Mouse (Mus musculus): ENCODE measurements around the gene Gtsf2. TPM values are rescaled to one million over a fixed set of nuclear protein-coding genes. Genes with fewer than 3 reads are reported as not detected.
"Not testable (repeated sequence)": the region's sequence is repeated elsewhere in the genome, so short reads cannot be mapped to it uniquely, and the experiment has no call there.

The Gtsf2 gene
- polyA plus RNA-seq, 1 experiment from 2014 or later, result not detected

DNA sequence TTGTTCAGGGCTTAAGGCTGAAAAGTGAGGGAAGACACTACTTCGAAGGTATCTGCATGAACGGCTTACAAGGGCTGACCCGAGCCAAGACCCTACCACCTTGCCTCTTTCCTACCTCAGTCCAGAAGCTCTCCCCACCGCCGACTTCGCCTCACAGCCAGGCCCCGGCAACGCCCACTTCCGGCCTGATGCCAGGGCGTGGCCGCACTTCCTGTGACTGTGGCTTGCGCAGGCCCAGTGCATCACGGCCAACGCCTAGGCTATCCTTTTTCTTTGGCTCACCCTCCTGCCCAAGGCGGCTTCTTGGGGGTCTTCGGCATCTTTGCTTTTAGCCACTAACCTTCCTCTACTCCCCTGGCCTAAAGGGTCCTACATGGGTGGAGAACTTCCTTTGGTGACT, 18.0 kb downstream of the Gtsf2 start, which contains the start of gene Gtsf1:
TSS of gene Gtsf1 (minus strand) at position 230 of the 400 bp plus-strand sequence.
- Histone ChIP-seq H3K4me3 (ENCODE audit: low read depth, low read length) (no peak within 1 kb of the TSS), H3K4me1 (replicated peaks; ENCODE audit: control insufficient read depth, insufficient read depth, low read length) (no peaks in the 10 kb centered on the region), H3K4me2 (ENCODE audit: low read length) (no peak within 1 kb of the TSS), H3K36me3 (ENCODE audit: control insufficient read depth, insufficient read depth, low read length) (no peaks in the 10 kb centered on the region), H3K27me3 (replicated peaks; ENCODE audit: control insufficient read depth, insufficient read depth, low read length) (no peaks in the 10 kb centered on the region), H3K9me3 (ENCODE audit: control insufficient read depth, low read length) (no peaks in the 10 kb centered on the region), H3K9ac (ENCODE audit: low read length) (no peak within 1 kb of the TSS), H3K27ac (ENCODE audit: low read depth) (no peak within 1 kb of the TSS)
- ATAC-seq (replicated peaks; ENCODE audit: low FRiP score, low TSS enrichment, low read depth), result no peak
- DNase-seq (ENCODE audit: low spot score), result no peak
- 91% methylated on average over 16 of the region's 16 CpGs for WGBS

DNA sequence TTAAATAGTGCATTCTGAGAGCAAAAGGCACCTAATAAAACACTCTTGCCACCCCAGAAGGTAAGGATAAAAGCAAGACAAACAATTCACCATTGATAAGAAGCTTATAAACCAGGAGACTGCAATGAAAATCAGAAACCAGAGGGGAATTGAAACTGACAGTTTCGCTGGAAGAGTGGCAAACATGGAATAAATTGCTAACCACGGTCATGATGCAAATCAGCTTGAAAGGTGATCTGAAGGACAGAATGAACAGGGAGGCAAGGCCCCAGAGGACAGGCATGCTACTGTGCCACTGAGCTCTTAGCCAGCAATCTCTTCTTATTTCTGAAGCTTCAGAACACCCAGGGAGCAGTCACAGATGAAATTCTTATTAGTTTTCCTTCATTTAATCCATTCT, 21.3 kb downstream of the Gtsf2 start:
- H3K27ac ChIP-seq (ENCODE audit: low read depth), result no peak overlapping the region
- ATAC-seq (replicated peaks; ENCODE audit: low FRiP score, low TSS enrichment, low read depth) (no peak), DNase-seq (ENCODE audit: low spot score) (no peak)
- no peak overlapping the region for H3K4me3 ChIP-seq (ENCODE audit: low read depth, low read length)
- H3K9ac ChIP-seq (ENCODE audit: low read length), result no peak overlapping the region
- no peak overlapping the region for H3K4me2 ChIP-seq (ENCODE audit: low read length)
- no peaks in the 10 kb centered on the region for H3K9me3 ChIP-seq (ENCODE audit: control insufficient read depth, low read length)
- no peaks in the 10 kb centered on the region for H3K36me3 ChIP-seq (ENCODE audit: control insufficient read depth, insufficient read depth, low read length)
- 48% methylated on average over 2 of the region's 2 CpGs for WGBS
- H3K4me1 ChIP-seq (replicated peaks; ENCODE audit: control insufficient read depth, insufficient read depth, low read length), result no peaks in the 10 kb centered on the region
- H3K27me3 ChIP-seq (replicated peaks; ENCODE audit: control insufficient read depth, insufficient read depth, low read length), result no peaks in the 10 kb centered on the region

DNA sequence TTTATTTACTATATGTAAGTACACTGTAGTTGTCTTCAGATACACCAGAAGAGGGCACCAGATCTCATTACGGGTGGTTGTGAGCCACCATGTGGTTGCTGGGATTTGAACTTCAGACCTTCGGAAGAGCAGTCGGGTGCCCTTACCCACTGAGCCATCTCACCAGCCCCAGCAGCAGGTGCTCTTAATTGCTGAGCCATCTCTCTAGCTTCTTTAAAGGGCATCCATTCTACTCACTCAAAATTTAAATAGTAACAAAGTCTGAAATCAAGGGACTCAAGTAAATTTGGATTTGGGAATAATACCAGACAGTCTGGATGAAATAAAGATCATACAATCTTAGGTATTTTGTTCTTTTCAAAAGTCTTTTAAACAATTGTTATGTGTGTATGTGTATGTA, 42.7 kb downstream of the Gtsf2 start:
- not testable (repeated sequence) for ATAC-seq (replicated peaks; ENCODE audit: low FRiP score, low TSS enrichment, low read depth); H3K36me3 ChIP-seq (ENCODE audit: control insufficient read depth, insufficient read depth, low read length); H3K4me1 ChIP-seq (replicated peaks; ENCODE audit: control insufficient read depth, insufficient read depth, low read length); H3K4me3 ChIP-seq (ENCODE audit: low read depth, low read length); H3K9ac ChIP-seq (ENCODE audit: low read length); H3K4me2 ChIP-seq (ENCODE audit: low read length); H3K9me3 ChIP-seq (ENCODE audit: control insufficient read depth, low read length); H3K27ac ChIP-seq (ENCODE audit: low read depth); H3K27me3 ChIP-seq (replicated peaks; ENCODE audit: control insufficient read depth, insufficient read depth, low read length); DNase-seq (ENCODE audit: low spot score)
- WGBS, result 89% methylated on average over 2 of the region's 3 CpGs

DNA sequence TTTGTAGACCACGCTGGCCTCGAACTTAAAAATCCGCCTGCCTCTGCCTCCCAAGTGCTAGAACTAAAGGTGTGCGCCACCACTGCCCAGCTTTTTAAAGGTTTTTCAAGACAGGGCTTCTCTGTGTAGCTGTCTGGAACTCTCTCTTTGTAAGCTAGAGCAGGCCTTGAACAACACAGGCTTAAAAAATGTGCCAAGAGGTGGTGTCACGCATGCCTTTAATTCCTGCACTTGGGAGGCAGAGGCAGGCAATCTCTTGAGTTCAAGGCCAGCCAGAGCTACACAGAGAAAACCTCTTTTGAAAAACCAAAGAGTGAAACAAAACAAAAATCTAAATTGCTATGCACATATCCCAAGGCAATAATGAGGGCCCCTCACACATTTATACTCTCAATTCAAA, 46.9 kb downstream of the Gtsf2 start:
- no peak overlapping the region for H3K9ac ChIP-seq (ENCODE audit: low read length)
- WGBS, result 94% methylated on average over 5 of the region's 5 CpGs
- no peak for DNase-seq (ENCODE audit: low spot score)
- H3K9me3 ChIP-seq (ENCODE audit: control insufficient read depth, low read length), result no peaks in the 10 kb centered on the region
- H3K4me1 ChIP-seq (replicated peaks; ENCODE audit: control insufficient read depth, insufficient read depth, low read length), result no peaks in the 10 kb centered on the region
- no peak overlapping the region for H3K4me3 ChIP-seq (ENCODE audit: low read depth, low read length)
- H3K36me3 ChIP-seq (ENCODE audit: control insufficient read depth, insufficient read depth, low read length), result no peaks in the 10 kb centered on the region
- no peaks in the 10 kb centered on the region for H3K27me3 ChIP-seq (replicated peaks; ENCODE audit: control insufficient read depth, insufficient read depth, low read length)
- no peak overlapping the region for H3K4me2 ChIP-seq (ENCODE audit: low read length)
- no peak for ATAC-seq (replicated peaks; ENCODE audit: low FRiP score, low TSS enrichment, low read depth)
- no peak overlapping the region for H3K27ac ChIP-seq (ENCODE audit: low read depth)

DNA sequence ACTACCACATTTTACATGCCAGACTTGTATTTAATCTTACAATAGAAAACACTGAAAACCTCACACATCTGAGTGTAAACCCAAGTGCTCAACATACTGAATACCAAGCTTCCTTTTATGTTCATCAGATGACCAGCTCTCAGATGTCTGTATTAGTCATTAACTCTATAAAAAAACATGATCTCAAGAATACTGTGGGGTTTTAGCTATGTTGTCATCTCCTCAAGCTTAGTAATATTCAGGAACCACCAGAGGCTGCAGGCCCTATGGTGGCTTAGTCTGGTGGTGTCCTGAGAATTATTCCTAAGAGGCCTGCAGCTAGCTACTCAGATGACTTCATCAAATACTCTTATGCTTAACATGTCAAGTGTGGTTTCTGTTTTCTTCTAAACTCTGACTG, 54.7 kb downstream of the Gtsf2 start:
- Histone ChIP-seq H3K9ac (ENCODE audit: low read length) (no peak overlapping the region), H3K4me3 (ENCODE audit: low read depth, low read length) (no peak overlapping the region), H3K4me1 (replicated peaks; ENCODE audit: control insufficient read depth, insufficient read depth, low read length) (no peaks in the 10 kb centered on the region), H3K4me2 (ENCODE audit: low read length) (no peak overlapping the region), H3K27ac (ENCODE audit: low read depth) (no peak overlapping the region), H3K27me3 (replicated peaks; ENCODE audit: control insufficient read depth, insufficient read depth, low read length) (no peaks in the 10 kb centered on the region), H3K36me3 (ENCODE audit: control insufficient read depth, insufficient read depth, low read length) (no peaks in the 10 kb centered on the region), H3K9me3 (ENCODE audit: control insufficient read depth, low read length) (no peaks in the 10 kb centered on the region)
- ATAC-seq (replicated peaks; ENCODE audit: low FRiP score, low TSS enrichment, low read depth) (no peak), DNase-seq (ENCODE audit: low spot score) (no peak)

Other genes with a start within 250 kb of the Gtsf2 start
- 118 and 123 TPM in 2 replicates for gene Cbx5, start 208.7 kb downstream of the Gtsf2 start, polyA plus RNA-seq (2014; fragmentation: Nextera tagmentation; extraction: Ambion mirVana)
- 837 and 906 TPM in 2 replicates for gene Hnrnpa1, start 208.0 kb downstream of the Gtsf2 start, polyA plus RNA-seq (2014; fragmentation: Nextera tagmentation; extraction: Ambion mirVana)
- 1.8 and 1.9 TPM in 2 replicates for gene Nfe2, start 190.1 kb downstream of the Gtsf2 start, polyA plus RNA-seq (2014; fragmentation: Nextera tagmentation; extraction: Ambion mirVana)
- 266 and 283 TPM in 2 replicates for gene Copz1, start 175.8 kb downstream of the Gtsf2 start, polyA plus RNA-seq (2014; fragmentation: Nextera tagmentation; extraction: Ambion mirVana)
- gene Gpr84, start 137.9 kb downstream of the Gtsf2 start, polyA plus RNA-seq (2014; fragmentation: Nextera tagmentation; extraction: Ambion mirVana), result 0.11 and 0.34 TPM in 2 replicates
- 7.2 and 7.5 TPM in 2 replicates for gene Zfp385a, start 108.4 kb downstream of the Gtsf2 start, polyA plus RNA-seq (2014; fragmentation: Nextera tagmentation; extraction: Ambion mirVana)
- 64.9 and 69.4 TPM in 2 replicates for gene Itga5, start 81.7 kb downstream of the Gtsf2 start, polyA plus RNA-seq (2014; fragmentation: Nextera tagmentation; extraction: Ambion mirVana)
- gene Gtsf1, start 18.0 kb downstream of the Gtsf2 start, polyA plus RNA-seq (2014; fragmentation: Nextera tagmentation; extraction: Ambion mirVana), result not detected in 2 replicates
- gene Nckap1l, start 5.3 kb upstream of the Gtsf2 start, polyA plus RNA-seq (2014; fragmentation: Nextera tagmentation; extraction: Ambion mirVana), result 3.2 TPM in 2 replicates
- 6.8 and 7.1 TPM in 2 replicates for gene Pde1b, start 54.6 kb upstream of the Gtsf2 start, polyA plus RNA-seq (2014; fragmentation: Nextera tagmentation; extraction: Ambion mirVana)
- gene Ppp1r1a, start 89.5 kb upstream of the Gtsf2 start, polyA plus RNA-seq (2014; fragmentation: Nextera tagmentation; extraction: Ambion mirVana), result 11.6 and 12.3 TPM in 2 replicates
- gene Glycam1, start 116.6 kb upstream of the Gtsf2 start, polyA plus RNA-seq (2014; fragmentation: Nextera tagmentation; extraction: Ambion mirVana), result not detected in 2 replicates

Data from intestine, embryonic 14.5 days (tissue).